Mouse (Mus musculus) forebrain, embryonic 14.5 days (tissue): ENCODE measurements at regions not wholly inside any gene's neighbourhood (a gene's known extent, or its start where the extent isn't known, plus 50 kb on each side); places are given as distances from the start of the nearest gene placed in this dataset.
A peak's percentile ranks its signal among the peaks of the same experiment; 100 is the strongest.

Source experiments
- ATAC-seq: fragments of 200-750 bp; cut with Nextera tagmentation; 2 replicates; pipeline ENCODE4 v1.8.0; 2017; ENCODE audit warnings: mild to moderate bottlenecking, moderate library complexity
- DNase-seq: peaks from one replicate; pipeline ENCODE4 v3.0.0-alpha.2; 2015; ENCODE audit warnings: low spot score
- H3K27ac ChIP-seq: fragments of 300-500 bp; sonication (generic); 2 replicates; pipeline ENCODE4 v1.5.1; 2014; ENCODE audit warnings: low read depth, mild to moderate bottlenecking, control low read depth, low read length, moderate library complexity
- H3K27me3 ChIP-seq: fragments of 300-500 bp; sonication (generic); replicated peaks from 2 replicates; pipeline ENCODE4 v1.6.1; 2014; ENCODE audit warnings: low read length, control low read depth, mixed read lengths; ENCODE audit not compliant: control insufficient read depth, insufficient read depth
- H3K36me3 ChIP-seq: fragments of 300-500 bp; sonication (generic); 2 replicates; pipeline ENCODE4 v1.6.1; 2014; ENCODE audit warnings: low read length, control low read depth; ENCODE audit not compliant: control insufficient read depth, insufficient read depth
- H3K4me1 ChIP-seq: fragments of 300-500 bp; sonication (generic); 2 replicates; pipeline ENCODE4 v1.6.1; 2014; ENCODE audit warnings: antibody characterized with exemption, low read length, control low read depth; ENCODE audit not compliant: control insufficient read depth, insufficient read depth
- H3K4me2 ChIP-seq: fragments of 300-500 bp; sonication (generic); 2 replicates; pipeline ENCODE4 v1.6.1; 2014; ENCODE audit warnings: mild to moderate bottlenecking, control low read depth, low read length
- H3K4me3 ChIP-seq: fragments of 300-500 bp; sonication (generic); 2 replicates; pipeline ENCODE4 v1.5.1; 2014; ENCODE audit warnings: low read depth, low read length, control low read depth
- H3K9ac ChIP-seq: fragments of 300-500 bp; sonication (generic); 2 replicates; pipeline ENCODE4 v1.6.1; 2014; ENCODE audit warnings: mild to moderate bottlenecking, low read length, control low read depth, moderate library complexity
- H3K9me3 ChIP-seq: fragments of 300-500 bp; sonication (generic); replicated peaks from 2 replicates; pipeline ENCODE4 v1.6.1; 2016; ENCODE audit warnings: low read length, control low read depth, mixed read lengths; ENCODE audit not compliant: control insufficient read depth
- WGBS: fragments of 180-500 bp; shearing (Covaris S2); extraction: QIAGEN DNeasy Blood & Tissue Kit; methylation state at CpG from one replicate; pipeline ENCODE4 v1.1.7; 2014; 5-methylcytosine and 5-hydroxymethylcytosine counted together

- ATAC-seq = no peak
- Histone ChIP-seq H3K9ac (no peak overlapping the region), H3K4me3 (no peak overlapping the region), H3K4me2 (no peak overlapping the region), H3K27ac (no peak overlapping the region), H3K36me3 (no peaks in the 10 kb centered on the region), H3K27me3 (no peaks in the 10 kb centered on the region), H3K4me1 (no peaks in the 10 kb centered on the region), H3K9me3 (no peaks in the 10 kb centered on the region)
- DNase-seq = no peak
- 92% methylated on average over 7 of the region's 7 CpGs for WGBS
These were observed 183.5 kb upstream of the Erbb4 start for GRCm38 (mm10) chr1:69291329-69291728.

- Histone ChIP-seq H3K4me2 (no peak overlapping the region), H3K9ac (no peak overlapping the region), H3K36me3 (no peaks in the 10 kb centered on the region), H3K27ac (no peak overlapping the region), H3K4me3 (no peak overlapping the region), H3K27me3 (no peaks in the 10 kb centered on the region), H3K4me1 (no peaks in the 10 kb centered on the region), H3K9me3 (no peaks in the 10 kb centered on the region)
- no peak for DNase-seq
- ATAC-seq = no peak
- WGBS = 42% methylated on average over 3 of the region's 3 CpGs
These were observed 178.5 kb upstream of the Erbb4 start for GRCm38 (mm10) chr1:69286374-69286773.

GRCm38 (mm10) chr1:69277428-69277827, 169.6 kb upstream of the Erbb4 start:
- ATAC-seq = no peak
- H3K9me3 ChIP-seq = no peaks in the 10 kb centered on the region
- H3K4me3 ChIP-seq = no peak overlapping the region
- no peak for DNase-seq
- H3K27ac ChIP-seq = no peak overlapping the region
- 90% methylated on average over 4 of the region's 4 CpGs for WGBS
- no peaks in the 10 kb centered on the region for H3K36me3 ChIP-seq
- no peaks in the 10 kb centered on the region for H3K4me1 ChIP-seq
- H3K9ac ChIP-seq = no peak overlapping the region
- no peak overlapping the region for H3K4me2 ChIP-seq
- H3K27me3 ChIP-seq = no peaks in the 10 kb centered on the region

GRCm38 (mm10) chr1:69247691-69248090, 139.8 kb upstream of the Erbb4 start:
- 83% methylated on average over 5 of the region's 5 CpGs for WGBS
- no peak overlapping the region for H3K4me2 ChIP-seq
- no peaks in the 10 kb centered on the region for H3K4me1 ChIP-seq
- no peaks in the 10 kb centered on the region for H3K36me3 ChIP-seq
- H3K9me3 ChIP-seq = no peaks in the 10 kb centered on the region
- H3K27me3 ChIP-seq = no peaks in the 10 kb centered on the region
- no peak overlapping the region for H3K4me3 ChIP-seq
- ATAC-seq (no peak), DNase-seq (no peak)
- no peak overlapping the region for H3K27ac ChIP-seq
- H3K9ac ChIP-seq = no peak overlapping the region

DNA sequence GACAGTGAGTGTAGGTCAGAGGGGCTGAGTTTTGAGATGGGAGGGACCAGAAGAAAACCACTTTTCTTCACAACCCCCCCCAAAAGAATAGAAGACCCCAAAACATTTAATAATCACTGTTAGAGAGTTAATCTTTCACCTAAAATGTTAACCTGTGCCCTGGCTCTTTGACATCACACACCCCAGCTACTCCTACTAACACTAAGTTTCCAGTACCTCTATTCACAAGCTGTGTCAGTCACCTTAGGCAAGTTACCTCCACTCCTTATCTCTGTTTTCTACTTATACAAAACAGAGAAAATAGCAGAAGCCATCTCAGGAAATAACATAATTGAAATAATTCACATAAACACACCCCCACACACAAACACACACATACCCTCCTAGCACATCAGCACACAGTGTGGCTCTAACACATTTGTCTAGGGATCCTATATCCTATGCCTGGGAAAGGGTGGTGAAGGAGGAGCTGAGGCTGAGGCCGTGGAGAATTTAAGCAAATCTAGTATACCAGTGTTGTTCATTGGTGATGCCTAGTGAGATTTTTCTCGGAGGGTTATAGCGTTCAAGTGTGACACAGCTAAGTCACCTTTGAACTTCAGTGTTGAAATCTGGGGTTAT, 134.5 kb upstream of the Erbb4 start:
- no peaks in the 10 kb centered on the region for H3K9me3 ChIP-seq
- H3K4me2 ChIP-seq = peak overlapping the region; percentile 57
- H3K27ac ChIP-seq = no peak overlapping the region
- WGBS = 88% methylated on average over 3 of the region's 3 CpGs
- peak overlapping the region; percentile 29 for H3K4me3 ChIP-seq
- H3K4me1 ChIP-seq = no peaks in the 10 kb centered on the region
- no peaks in the 10 kb centered on the region for H3K27me3 ChIP-seq
- no peaks in the 10 kb centered on the region for H3K36me3 ChIP-seq
- DNase-seq (no peak), ATAC-seq (peak; percentile 51)
- H3K9ac ChIP-seq = peak overlapping the region; percentile 56

- ATAC-seq = peak; percentile 92
- 3% methylated on average over 11 of the region's 11 CpGs for WGBS
- Histone ChIP-seq H3K27me3 (no peaks in the 10 kb centered on the region), H3K9ac (peak overlapping the region; percentile 56), H3K27ac (no peak overlapping the region), H3K9me3 (no peaks in the 10 kb centered on the region), H3K36me3 (no peaks in the 10 kb centered on the region), H3K4me2 (peak overlapping the region; percentile 57), H3K4me1 (no peaks in the 10 kb centered on the region), H3K4me3 (peak overlapping the region; percentile 29)
- DNase-seq = peak; percentile 79
These were observed 133.8 kb upstream of the Erbb4 start for GRCm38 (mm10) chr1:69241502-69242214.

- no peaks in the 10 kb centered on the region for H3K4me1 ChIP-seq
- no peak overlapping the region for H3K4me3 ChIP-seq
- DNase-seq = no peak
- no peak overlapping the region for H3K27ac ChIP-seq
- no peaks in the 10 kb centered on the region for H3K36me3 ChIP-seq
- H3K9me3 ChIP-seq = no peaks in the 10 kb centered on the region
- no peaks in the 10 kb centered on the region for H3K27me3 ChIP-seq
- ATAC-seq = no peak
- H3K9ac ChIP-seq = no peak overlapping the region
- no peak overlapping the region for H3K4me2 ChIP-seq
These were observed 120.0 kb upstream of the Erbb4 start for GRCm38 (mm10) chr1:69227864-69228263.

- ATAC-seq (no peak), DNase-seq (no peak)
- H3K27me3 ChIP-seq = no peaks in the 10 kb centered on the region
- no peak overlapping the region for H3K4me3 ChIP-seq
- H3K4me1 ChIP-seq = no peaks in the 10 kb centered on the region
- H3K36me3 ChIP-seq = no peaks in the 10 kb centered on the region
- 94% methylated on average over 1 of the region's 1 CpGs for WGBS
- H3K9ac ChIP-seq = no peak overlapping the region
- H3K4me2 ChIP-seq = no peak overlapping the region
- no peak overlapping the region for H3K27ac ChIP-seq
- no peaks in the 10 kb centered on the region for H3K9me3 ChIP-seq
These were observed 105.1 kb upstream of the Erbb4 start for GRCm38 (mm10) chr1:69212896-69213500.

GRCm38 (mm10) chr1:69202745-69203144, 94.9 kb upstream of the Erbb4 start:
- H3K27me3 ChIP-seq = no peaks in the 10 kb centered on the region
- no peak for ATAC-seq
- no peaks in the 10 kb centered on the region for H3K36me3 ChIP-seq
- no peak overlapping the region for H3K4me3 ChIP-seq
- no peaks in the 10 kb centered on the region for H3K4me1 ChIP-seq
- no peak overlapping the region for H3K27ac ChIP-seq
- peak; percentile 12 for DNase-seq
- H3K9me3 ChIP-seq = no peaks in the 10 kb centered on the region
- 49% methylated on average over 2 of the region's 2 CpGs for WGBS
- H3K9ac ChIP-seq = no peak overlapping the region
- H3K4me2 ChIP-seq = no peak overlapping the region
